Mouse (Mus musculus): ENCODE measurements around the gene Myo1b.

Gene Myo1b

DNA sequence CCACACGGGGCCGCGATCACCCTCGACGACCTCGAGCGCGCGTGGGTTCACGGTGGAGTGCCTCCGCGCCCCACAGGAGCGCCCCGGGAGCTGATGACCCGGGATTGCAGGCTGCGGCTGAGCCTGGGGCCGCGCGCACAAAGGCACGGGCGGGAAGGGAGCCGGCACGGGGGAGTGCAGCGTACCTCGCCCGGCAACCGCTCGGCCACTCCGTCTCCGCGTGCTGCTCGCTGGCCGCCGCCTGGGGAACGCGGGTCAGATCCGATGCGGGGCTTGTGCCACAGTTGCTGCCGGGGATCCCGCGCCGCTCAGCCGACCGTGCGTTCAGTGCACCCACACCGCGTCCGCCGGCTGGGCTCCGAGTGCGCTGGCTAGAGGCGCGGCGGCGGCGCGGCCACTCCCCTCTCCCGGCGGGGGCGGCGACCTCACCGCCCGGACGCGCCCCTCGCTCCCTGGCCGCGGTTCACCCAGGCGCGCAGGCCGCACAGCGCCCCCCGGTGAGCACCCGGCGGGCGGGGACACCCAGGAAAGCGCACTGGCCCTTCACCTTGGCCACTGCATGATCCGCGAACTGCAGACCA lies at the start of gene Myo1b:
TSS of gene Myo1b (minus strand) at position 496 of the 581 bp plus-strand sequence.
- DNase-seq: peak; percentile 62 to 83

DNA sequence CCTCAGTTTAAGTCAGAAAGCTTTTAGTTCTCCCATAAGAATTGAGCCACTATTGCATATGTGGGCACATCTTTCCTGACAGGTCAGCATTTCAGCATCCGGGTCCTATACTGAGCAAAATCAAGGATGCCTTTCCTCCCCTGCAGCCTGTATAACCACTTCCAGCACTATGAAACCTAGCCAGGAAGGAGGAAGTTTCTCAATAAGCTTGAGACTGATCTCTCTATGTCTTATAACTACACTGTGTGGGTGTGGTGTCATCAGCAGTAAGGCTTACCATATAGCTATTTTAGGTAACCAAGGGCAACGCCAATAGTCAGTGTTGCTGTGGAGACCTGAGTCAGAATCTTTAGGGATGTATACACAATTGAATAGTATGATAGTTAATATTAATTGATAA lies 48.8 kb upstream of the Myo1b start:
- no peak for DNase-seq

DNA sequence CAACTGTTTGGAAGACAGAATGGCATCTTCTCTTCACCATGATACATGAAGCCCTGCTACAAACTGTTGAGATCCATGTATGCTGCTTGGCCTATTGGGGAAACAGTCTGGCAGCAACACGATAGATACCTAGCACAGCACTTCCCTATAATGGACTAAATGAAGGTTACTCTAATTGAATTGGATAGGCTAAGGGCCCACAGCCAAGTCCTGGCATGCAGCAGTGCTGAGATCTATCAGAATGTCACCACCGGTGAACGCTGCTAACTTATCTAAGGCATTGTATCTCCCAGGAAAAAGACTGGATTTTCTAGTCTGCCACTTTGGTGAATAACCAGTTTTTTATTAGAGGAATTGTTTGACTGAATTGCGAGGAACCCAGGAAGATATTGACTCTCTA lies 31.2 kb upstream of the Myo1b start:
- DNase-seq: no peak

DNA sequence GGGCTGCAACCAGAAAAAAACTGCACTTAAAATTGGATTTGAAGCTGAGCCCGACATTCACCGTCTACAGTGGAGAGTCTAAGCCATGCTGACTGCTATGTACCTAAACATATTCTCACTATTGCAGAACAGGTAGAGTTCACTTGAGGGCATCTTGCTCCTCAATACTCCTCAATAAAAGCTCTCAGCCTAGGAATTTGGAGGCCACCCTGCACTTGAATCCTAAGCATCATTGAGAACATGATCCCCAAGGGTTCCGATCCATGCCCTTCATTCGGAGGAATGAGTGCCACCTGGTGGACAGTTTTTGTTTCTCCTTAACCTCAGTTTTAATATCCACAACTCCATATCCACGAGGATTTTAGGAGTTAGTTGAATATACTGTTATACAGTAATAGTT lies 28.9 kb upstream of the Myo1b start:
- peak in 1 of 2 experiments; percentile 72 for DNase-seq

DNA sequence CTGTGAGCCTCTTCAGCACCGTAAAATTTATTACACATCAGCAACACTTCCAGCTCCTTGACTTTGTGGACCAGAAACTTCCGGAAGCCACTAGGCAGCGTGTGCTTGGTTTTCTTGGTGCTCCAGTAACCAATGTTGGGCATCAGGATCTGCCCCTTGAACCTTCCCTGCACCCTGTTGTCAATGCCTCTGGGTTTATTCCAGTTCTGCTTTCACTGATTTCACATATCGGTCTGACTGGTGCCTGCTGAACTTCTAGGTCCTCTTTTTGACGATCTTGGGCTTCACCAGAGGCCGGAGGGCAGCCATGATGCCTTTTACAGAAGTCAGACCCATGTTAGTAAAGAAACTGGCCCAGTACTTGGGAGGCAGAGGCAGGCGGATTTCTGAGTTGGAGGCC lies 22.5 kb upstream of the Myo1b start:
- DNase-seq: no peak

DNA sequence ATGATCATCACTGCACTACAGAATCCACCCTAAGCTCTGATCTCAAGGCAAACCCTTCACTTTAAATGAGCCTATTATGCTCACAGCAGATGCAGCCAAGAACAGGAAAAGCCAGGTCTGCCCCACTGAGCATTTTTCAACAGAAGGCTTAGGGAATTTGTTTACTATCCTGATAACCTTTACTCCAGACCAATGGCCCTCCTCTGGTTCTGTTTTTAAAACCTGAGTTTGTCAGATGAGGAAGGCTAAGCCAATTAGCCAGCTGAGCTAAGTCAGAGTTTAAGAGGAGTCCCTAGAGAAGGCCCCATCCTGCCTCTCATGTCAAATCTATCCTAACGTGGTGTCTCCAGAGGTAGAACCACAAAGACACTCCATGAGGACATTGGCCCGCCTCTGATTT lies 19.1 kb upstream of the Myo1b start:
- no peak for DNase-seq

DNA sequence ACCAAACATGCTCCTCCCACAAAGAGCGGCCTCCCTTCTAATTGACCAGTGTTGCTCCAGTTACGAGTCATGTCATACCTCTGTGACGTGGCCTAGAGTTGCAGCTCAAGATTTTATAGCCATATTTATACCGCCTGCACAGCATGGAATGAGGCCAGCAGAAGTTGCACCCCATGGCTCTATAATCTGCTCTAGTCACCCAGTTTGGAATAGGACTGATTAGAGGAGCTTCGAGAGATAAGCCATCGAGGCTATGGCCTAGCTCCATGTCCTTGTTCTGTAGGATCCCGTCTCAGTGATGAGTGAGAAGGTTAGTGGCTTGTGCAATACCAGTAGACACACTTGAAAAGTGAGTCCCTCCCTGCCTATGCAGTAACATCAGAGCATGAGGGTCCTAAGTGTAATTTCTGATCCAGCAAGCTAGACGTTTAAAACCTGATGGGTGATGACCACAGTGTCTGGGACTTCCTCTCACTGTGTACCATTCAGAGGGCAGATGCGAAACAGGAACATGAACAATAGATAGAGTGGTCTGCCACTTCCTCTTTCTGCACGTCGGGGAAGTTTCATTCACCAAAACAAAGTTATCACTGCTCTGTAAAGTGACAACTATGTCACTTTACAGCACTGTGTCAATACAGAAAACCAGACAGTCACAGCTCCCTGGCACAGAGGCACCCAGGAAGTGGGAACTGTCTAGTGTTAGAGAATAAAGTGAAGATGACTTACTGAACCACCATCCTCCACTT lies 18.5 kb upstream of the Myo1b start:
- DNase-seq: no peak

DNA sequence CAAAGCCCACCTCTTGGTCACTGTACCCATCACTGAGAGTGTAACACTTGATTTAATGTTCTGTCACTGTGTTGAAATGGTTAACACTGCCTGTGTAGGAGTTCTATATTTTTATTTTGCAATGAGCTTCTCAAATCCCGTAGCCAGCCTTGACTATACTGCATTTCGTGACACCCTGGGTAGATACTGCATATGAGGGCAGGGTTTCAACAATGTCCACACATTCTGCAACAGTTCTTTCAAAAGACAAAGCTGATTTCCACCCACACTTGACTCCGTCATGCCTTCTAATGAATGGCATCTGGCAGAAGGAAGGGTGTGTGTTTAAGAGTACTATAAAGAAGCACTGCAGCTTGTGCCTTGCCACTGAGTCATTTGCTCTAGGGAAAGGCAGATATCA lies 17.0 kb upstream of the Myo1b start:
- no peak for DNase-seq

DNA sequence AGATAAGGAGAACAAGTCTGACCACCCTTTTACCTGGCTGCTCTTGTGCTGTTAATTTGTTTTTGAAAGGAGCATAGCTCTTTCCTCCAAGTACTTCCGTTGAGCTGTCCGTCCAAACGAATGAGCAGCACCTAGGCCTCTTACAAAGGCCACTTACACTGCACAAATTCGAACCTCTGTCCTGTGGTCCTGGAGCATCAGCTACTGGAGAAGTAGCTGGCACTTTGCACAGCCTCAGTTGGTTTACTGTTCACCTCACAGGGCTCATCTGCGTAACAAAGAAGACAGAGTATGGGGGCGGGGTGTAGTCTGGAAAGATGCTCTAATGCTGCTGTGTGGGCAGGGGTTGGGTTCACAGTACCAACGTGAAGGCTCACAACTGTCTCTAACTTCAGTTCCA lies 15.7 kb upstream of the Myo1b start:
- no peak for DNase-seq

DNA sequence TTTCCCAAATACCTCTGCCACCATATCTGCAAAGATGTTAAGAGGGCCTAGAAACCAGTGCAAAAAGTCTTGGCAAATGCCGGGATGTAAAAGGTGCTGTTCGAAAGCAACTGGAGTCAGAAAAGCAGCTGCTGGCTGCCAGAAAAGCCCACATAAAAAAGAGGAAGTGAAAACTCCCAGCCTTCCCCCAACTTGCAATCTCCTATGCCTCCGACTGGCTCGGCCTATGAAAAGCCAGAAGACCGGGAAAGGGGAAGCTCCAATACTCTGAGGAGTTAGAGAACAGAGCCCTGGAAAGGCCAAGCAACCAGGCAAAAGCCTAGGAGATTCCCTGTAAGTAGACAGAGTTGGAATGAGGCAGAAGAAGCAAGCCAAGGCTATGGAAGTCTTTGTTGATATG lies 14.7 kb upstream of the Myo1b start:
- peak; percentile 9 to 37 for DNase-seq

DNA sequence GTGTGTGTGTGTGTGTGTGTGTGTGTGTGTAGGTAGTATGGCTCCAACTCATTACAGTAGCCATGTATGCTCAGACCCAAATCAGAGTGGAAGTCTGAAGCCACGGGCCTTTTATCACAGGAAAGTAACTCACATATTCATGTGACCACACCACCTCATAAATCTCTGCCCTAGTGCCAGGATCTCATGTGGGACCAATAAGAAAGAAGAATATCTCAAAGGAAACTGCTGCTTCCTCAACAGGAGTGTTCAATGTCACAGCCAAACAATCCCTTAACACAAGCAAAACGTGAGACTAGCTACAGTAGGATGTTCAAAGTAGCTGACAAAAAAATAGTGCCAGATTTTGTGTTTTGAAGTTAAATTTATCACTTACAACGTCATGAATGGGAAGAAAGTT lies 13.7 kb upstream of the Myo1b start:
- no peak for DNase-seq

DNA sequence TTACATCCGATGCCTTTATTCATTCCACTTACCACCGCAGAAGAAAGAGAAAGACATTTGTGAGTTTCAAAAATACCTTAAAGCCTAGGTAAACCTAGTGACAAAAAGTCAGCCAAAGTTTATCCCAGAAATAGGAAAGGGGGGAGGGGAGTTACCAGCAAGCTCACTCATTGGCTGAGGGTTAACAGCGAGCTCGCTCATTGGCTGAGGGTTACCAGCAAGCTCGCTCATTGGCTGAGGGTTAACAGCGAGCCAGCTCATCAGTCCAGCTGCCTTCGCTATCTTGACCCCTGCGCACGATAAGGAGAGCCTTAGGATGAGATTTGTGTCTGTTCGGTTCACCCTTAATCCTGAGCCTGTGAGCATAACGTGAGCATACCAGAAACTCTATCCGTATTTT lies 6.9 kb upstream of the Myo1b start:
- DNase-seq: peak in 1 of 2 experiments; percentile 35

DNA sequence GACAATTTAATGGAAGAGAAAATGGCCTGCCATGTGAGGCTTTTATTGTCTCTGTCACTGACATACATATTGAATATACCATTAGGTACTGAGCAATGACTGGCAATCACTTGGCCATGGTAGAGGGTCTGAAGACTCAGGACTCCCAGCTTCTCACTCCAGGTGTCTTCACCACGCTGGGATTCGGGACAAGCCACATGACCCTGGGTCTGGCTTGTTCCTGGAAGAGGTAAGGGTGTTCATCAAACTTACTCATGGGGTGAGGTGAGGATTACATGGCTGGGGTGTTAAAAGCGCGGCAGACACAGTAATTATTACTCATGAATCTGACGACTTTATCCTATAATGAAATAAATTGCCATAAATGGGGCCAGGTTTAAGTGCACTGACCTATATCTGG lies 405 bp upstream of the Myo1b start:
- no peak for DNase-seq

DNA sequence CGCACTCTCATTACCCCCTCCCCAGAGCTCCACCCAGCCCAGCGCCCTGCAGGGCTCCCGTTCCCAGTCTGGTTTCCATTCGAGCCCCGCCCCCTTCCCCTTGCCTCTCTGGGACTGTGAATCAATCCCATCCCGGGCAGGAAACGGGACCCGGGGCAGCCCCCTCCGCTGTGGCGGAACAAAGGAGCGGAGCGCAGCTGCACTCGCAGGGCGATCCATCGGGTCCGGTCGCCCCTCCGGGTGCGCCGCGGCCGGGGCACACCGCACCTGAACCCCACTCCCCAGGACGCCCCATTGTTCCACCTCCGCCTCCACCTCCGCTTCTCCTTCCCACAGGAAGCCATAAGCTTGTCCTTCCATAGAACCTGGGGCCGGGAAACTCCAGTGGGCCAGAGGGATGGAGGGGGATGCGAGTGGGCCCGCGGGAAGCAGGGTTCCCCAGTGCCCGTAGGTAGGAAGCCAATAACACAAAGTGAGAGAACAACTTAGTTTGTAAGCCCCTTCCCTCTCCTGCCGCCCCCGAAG lies 758 bp downstream of the Myo1b start:
- peak; percentile 91 for DNase-seq

DNA sequence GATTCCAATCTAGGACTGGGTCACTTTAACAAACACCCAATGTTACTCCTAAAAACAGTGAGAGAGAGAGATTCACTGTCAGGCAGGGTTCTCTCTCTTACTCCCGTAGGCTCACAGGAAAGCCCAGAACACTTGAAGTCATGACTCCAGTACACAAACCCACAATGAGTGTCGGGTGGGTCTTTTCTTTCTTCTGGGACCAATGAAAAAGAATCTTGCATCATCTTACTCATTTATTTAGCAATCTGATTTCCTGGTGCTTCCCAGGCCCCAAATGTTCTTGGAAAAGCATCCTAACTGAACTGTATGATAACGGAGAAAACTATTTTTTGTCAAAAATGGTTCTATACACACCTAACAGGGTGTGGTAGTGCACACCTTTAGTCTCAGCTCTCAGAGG lies 1.8 kb downstream of the Myo1b start:
- no peak for DNase-seq

DNA sequence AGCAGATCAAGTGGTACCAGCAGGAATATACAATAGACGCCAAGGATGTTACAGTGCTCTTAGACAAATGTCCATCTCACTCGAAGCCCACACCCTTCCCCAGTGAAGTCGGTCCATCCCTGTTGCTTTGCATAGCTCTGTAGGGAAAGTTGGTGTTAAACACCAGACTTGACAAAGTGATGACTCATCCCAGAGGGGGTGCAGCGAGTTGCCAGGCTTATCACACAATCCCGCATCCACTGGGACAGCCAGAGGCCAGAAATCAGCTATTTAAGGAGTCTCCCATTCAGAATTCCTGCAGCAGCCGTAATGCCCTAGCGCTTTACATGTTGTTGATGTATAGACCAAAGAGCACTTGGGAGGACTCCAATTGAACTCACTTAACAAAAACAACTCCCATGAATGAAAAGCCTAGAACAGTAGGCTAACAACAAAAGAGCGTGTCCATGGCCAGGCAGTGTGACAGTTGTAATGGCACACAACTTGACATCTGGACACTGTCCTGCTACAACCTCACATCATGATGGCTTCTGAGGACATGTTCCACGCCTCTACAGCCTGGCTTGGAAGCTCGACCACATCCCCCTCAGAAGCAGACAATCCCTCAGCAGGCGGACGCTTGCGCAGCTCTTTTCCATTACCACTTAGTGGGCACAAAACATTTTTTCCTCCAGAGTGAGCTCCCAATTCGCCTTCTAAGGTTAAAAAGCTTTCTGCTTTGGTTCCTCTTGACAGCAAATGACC lies 2.6 kb downstream of the Myo1b start:
- no peak for DNase-seq

DNA sequence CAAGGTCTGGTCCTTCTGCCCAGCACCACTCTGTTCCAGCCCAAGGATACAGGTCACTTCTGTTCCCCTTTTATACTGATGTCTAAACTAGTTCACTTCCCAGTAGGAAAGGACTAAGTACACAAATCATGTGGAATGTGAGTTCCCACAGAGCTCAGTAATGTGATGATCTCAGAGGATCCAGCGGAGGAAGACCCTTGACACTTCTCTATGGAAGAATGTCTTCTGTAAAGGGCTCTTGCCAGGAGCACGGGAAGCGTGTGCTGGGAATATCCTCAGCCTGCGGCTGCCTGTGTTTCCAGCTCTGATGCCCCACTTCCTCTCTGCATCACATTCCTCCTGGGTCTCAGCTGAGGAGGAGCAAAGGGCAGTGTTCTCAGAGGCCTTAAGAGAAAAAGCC lies 4.5 kb downstream of the Myo1b start:
- DNase-seq: peak; percentile 60 to 81

DNA sequence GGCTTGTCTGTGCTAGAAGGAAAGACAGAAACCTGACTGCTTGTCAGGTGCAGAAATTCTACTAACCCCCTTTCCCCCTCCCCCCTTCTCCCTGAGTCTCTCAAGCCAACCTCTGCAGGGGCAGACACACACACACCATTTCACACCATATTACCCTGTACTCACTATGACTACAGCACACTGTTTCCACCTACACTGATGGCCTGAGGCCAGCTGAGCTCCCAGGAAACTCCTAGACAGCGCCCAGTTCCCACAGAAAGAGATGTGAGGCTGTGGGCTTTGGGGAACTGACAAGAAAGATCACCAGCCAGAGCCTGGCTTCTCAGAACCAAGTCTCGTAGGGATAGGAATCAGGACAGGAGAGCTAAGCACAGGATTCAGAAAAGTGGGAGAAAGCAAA lies 6.7 kb downstream of the Myo1b start:
- no peak for DNase-seq

DNA sequence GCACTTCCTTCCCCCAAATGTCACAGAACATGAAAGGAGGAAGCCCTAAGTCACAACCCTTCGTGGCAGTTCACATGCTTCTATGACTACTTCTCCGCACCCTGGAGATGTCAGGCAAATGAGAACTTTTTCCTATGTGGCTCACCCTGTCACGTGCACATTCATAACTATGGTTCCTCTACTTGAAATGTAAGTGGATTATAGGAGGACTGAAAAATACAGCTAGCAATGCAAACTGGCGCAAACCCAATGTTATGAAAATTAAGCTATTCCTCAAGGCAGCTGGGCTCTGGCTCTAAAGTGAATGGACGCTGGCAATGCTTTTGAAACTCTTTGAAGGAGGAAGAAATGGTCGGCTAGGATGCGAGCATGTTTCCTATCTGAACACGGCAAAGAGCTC lies 8.1 kb downstream of the Myo1b start:
- no peak for DNase-seq

DNA sequence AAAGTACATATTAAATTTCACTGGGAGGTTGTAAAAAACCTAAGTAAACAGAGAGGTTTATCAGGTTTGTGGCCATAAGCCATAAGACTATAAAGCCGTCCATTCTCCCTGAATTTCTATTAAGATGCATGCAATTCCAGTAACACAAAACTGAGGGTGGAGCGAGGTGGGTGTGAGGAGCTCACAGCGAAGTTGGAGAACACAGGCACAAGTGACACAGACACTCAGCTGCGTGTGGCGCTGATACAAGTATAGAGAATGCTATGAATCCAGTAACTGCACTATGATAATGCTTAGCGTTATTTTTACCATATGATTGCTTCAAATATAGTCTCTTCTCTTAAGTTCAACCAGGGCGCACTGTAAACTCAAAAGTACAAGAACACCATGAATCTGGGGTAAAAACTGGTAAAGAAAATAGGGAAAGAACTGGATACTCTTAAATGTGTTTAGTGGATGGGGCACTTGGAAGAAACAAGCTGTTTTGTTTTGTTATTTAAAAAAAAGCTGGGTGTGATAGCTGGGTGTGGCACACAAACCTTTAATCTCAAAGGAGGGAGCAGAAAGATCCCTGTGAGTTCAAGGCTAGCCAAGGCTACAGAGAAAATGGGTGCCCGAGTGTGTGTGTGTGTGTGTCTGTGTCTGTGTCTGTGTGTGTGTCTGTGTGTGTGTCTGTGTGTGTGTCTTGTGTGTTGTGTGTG lies 9.5 kb downstream of the Myo1b start:
- DNase-seq: no peak

DNA sequence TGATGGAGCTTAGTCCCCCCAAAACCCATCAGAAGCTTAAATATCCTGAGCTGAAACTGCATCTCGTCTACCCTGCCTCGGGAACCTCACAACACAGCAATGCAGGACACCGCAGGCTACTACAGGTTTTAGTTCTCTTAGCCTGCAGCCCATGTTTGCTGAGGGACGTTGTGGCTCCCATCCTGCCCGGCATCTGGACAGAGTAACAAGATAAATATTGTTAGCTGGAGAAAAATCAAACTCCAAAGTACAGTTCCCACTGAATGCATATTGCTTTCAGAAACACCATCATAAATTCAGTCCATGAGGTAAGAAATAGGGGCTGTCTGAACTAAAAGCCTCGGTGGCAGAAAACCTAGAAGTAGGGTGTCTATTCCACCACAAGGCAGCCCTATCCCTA lies 10.8 kb downstream of the Myo1b start:
- no peak for DNase-seq

DNA sequence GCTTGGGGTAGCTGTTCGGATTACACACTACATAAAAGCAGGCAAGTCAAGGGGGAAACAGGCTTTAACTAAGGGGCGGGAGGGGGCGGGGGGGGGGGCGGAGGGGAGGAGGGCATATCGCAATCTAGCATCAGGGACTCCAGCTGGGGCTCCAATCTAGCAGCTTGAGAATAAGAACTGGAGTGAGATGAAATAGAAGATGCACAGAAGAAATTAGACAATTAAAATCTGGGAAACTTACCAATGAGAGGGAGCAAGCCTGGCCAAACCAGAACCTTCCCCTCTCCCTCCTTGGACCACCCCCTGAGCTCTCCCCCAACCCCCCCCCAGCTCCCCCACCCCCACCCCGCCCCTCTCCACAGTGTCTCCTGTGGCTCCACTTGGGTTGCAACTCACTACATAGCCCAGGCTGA lies 18.7 kb downstream of the Myo1b start:
- no peak for DNase-seq

DNA sequence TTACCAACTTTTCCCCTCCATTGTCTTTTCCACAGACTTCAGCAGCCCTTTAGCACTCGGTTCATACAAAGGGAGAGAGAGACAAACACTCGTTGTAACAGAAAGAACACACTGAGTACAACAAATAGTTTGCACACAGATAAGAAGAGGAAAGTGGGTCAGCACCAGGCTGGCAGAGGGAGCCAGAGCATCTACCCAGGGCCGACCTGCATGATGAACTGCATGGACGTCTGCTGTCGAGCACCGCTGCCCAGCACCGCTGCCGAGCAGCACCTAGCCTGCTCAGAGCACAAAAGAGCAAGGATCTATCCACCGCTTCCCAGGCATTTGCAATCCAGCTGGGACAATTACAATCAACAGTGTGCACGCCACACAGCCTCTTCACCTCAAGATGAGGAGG lies 19.9 kb downstream of the Myo1b start:
- peak in 1 of 2 experiments; percentile 30 for DNase-seq

All from kidney, postnatal 25 days (tissue).